Comparison of ENCODE assay signal across 17 mouse cellular contexts in genomic region chr7:132675922-132676321, GRCm38 (mm10).
"Had no signal": no experiment of that assay in that cellular context is flagged by ENCODE, and none has a peak within 500 bp of the region (broad histone marks: within the 10 kb centered on the region; RNA-seq: fewer than 3 reads in every experiment).

No protein-coding gene starts in this region.

- ATAC-seq: hindbrain, embryonic 16.5 days; inflammation-experienced regulatory T-cells, adult 6 months; intestine, embryonic 15.5 days; intestine, postnatal 0 days; liver, embryonic 12.5 days had no signal

- DNase-seq: gastrocnemius, postnatal 14 days; gastrocnemius, postnatal 36 days; heart, adult 18-20 months; heart, postnatal 10 days; heart, postnatal 4 days; kidney, adult 18-20 months; kidney, adult 8-10 months; kidney, postnatal 10 days; kidney, postnatal 36 days; layer of hippocampus, adult 9-11 months; layer of hippocampus, postnatal 36 days; left cerebral cortex, postnatal 4 days had no signal
